Mouse (Mus musculus): ENCODE results near the gene Ksr1.

DNA sequence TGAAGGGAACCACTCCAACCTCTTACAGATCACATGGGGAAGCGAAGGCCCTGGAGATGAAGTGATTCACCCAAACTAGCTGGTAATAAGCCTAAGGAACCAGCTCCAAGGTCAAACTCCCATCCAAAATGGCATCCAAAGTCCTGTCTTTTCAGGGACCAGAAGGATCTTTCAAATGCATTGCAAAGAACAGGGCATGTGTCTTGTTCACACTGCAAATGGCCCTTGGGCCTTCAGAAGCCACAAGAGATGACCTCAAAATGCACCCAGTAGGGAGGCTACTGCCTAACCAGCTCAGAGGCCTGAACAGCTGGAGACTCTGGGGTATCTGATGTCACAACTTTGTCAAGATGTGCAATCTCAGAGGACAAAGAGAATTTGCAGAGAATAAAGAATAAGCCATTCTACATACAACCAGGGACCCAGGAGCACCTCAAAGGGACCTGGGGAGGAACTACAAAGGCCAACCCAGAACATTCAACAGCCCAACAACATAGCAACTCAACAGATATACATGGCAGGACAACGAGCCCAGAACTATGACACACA is 2.1 kb downstream of the Ksr1 start:
- no peak for TF ChIP-seq POLR2A (IDR thresholded peaks at IDR 0.05; ENCODE audit: insufficient read depth, low read depth, low read length)
- no peak for TF ChIP-seq EP300 (IDR thresholded peaks at IDR 0.05; ENCODE audit: insufficient read depth, low read depth, low read length)
- no peak for TF ChIP-seq CTCF (IDR thresholded peaks at IDR 0.05)

Data from heart, adult 2 months (tissue).